Mouse (Mus musculus) small intestine, adult 2 months (tissue): ENCODE measurements around the gene Myh7. TPM values are rescaled to one million over a fixed set of nuclear protein-coding genes. Genes with fewer than 3 reads are reported as not detected.
"Not testable (repeated sequence)": the region's sequence is repeated elsewhere in the genome, so short reads cannot be mapped to it uniquely, and the experiment has no call there.

Experiments used
- H3K27ac ChIP-seq: fragments of 200-500 bp; 2 replicates; pipeline ENCODE4 v1.5.1; 2012; ENCODE audit warnings: low read depth, low read length, control low read depth, inconsistent platforms; ENCODE audit not compliant: insufficient read depth
- H3K27me3 ChIP-seq: fragments of 200-500 bp; 2 replicates; pipeline ENCODE4 v1.6.1; 2012; ENCODE audit warnings: mild to moderate bottlenecking, moderate library complexity, low read length, inconsistent platforms; ENCODE audit not compliant: control insufficient read depth, insufficient read depth
- H3K36me3 ChIP-seq: fragments of 200-500 bp; 2 replicates; pipeline ENCODE4 v1.6.1; 2012; ENCODE audit warnings: mild to moderate bottlenecking, low read length, control low read depth, inconsistent platforms; ENCODE audit not compliant: control insufficient read depth, insufficient read depth
- H3K4me1 ChIP-seq: fragments of 200-500 bp; 2 replicates; pipeline ENCODE4 v1.6.1; 2012; ENCODE audit warnings: low read length, inconsistent platforms, mixed read lengths; ENCODE audit not compliant: control insufficient read depth, insufficient read depth, insufficient read length
- H3K4me3 ChIP-seq: fragments of 200-500 bp; 2 replicates; pipeline ENCODE4 v1.5.1; 2012; ENCODE audit warnings: low read depth, mild to moderate bottlenecking, control low read depth, inconsistent platforms, low read length, moderate library complexity
- CTCF ChIP-seq: fragments of 200-500 bp; IDR thresholded peaks from 2 replicates; pipeline ENCODE4 v1.5.1; 2012; ENCODE audit warnings: low read depth, mild to moderate bottlenecking, control low read depth, inconsistent platforms, low read length, moderate library complexity, mixed read lengths; ENCODE audit not compliant: insufficient replicate concordance, insufficient read length; ENCODE audit errors: extremely low read depth
- POLR2A ChIP-seq: fragments of 200-500 bp; IDR thresholded peaks from 2 replicates; pipeline ENCODE4 v1.6.1; 2012; ENCODE audit warnings: low read depth, mild to moderate bottlenecking, control low read depth, inconsistent platforms, low read length, moderate library complexity
- WGBS: fragments of 180-500 bp; shearing (Covaris S2); methylation state at CpG from one replicate; pipeline ENCODE4 v1.1.7; 2018; 5-methylcytosine and 5-hydroxymethylcytosine counted together
- polyA plus RNA-seq: library from polyadenylated mRNA; depleted of rRNA; stranded (reverse); fragments of >200 nt; gene quantifications from 2 replicates; pipeline ENCODE4 v1.2.3, GENCODE M21; 2012

Myh7 gene
- polyA plus RNA-seq, 1 experiment: 0.10 TPM

DNA sequence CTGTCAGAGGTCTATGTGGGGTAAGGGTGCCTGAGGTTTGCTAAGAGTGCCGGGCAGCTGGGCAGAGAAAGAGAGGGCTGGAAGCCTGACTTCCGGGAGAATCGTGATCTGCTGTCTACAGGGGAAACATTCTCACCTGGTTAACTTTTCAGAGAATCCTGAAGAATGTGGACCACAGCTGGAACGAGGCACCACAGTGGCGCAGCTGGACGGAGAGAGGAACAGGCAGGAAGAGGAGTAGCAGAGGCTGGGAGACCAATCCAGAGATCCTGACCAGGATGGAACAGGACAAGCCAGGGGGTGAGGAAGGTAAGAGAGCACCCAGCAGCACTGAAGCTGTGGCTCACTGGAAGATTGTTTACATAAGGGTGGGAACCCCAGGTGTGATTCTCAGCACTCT, 28.8 kb downstream of the Myh7 start:
- no peaks in the 10 kb centered on the region for H3K27me3 ChIP-seq
- H3K36me3 ChIP-seq: no peaks in the 10 kb centered on the region
- H3K27ac ChIP-seq: no peak overlapping the region
- H3K4me1 ChIP-seq: no peaks in the 10 kb centered on the region
- TF ChIP-seq POLR2A (no peak), CTCF (no peak)
- WGBS: 47% methylated on average over 6 of the region's 6 CpGs
- H3K4me3 ChIP-seq: no peak overlapping the region

DNA sequence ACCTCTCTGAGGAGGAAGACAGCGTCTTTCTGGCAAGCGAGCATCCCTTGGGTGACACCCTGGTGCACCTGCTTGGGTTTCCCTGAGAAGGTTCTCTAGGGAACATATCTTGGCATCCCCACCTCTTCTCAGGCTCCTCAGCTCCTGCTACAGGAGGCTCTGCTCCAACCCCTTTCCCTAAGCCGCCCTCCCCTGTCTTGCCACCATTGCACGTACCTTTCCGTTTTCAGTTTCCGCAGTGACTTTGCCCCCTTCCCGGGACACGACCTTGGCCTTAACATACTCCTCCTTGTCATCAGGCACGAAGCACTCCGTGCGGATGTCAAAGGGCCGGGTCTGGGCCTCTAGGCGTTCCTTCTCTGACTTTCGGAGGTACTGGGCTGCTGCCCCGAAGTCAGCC, 29.4 kb downstream of the Myh7 start:
- Histone ChIP-seq H3K27me3 (no peaks in the 10 kb centered on the region), H3K36me3 (no peaks in the 10 kb centered on the region), H3K27ac (no peak overlapping the region), H3K4me1 (no peaks in the 10 kb centered on the region), H3K4me3 (no peak overlapping the region)
- 67% methylated on average over 15 of the region's 15 CpGs for WGBS
- no peak for TF ChIP-seq CTCF
- no peak for TF ChIP-seq POLR2A

DNA sequence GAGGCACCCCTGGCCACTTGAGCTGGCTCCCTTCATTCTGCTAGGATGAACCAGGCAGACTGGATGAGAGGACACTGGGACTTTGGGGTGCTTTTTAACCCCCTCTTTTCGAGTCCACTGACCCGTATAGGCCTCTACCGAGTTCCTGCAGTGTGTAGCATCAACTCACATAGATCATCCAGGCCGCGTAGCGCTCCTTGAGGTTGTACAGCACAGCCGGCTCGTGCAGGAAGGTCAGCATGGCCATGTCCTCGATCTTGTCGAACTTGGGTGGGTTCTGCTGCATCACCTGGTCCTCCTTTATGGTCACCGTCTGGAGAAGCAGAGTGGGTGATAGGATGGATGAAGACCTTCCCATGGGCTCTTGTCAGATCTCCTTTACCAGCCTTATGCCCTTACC, 30.7 kb downstream of the Myh7 start:
- Histone ChIP-seq H3K36me3 (no peaks in the 10 kb centered on the region), H3K27me3 (no peaks in the 10 kb centered on the region), H3K27ac (no peak overlapping the region), H3K4me1 (no peaks in the 10 kb centered on the region), H3K4me3 (no peak overlapping the region)
- 84% methylated on average over 11 of the region's 11 CpGs for WGBS
- TF ChIP-seq POLR2A (no peak), CTCF (no peak)

DNA sequence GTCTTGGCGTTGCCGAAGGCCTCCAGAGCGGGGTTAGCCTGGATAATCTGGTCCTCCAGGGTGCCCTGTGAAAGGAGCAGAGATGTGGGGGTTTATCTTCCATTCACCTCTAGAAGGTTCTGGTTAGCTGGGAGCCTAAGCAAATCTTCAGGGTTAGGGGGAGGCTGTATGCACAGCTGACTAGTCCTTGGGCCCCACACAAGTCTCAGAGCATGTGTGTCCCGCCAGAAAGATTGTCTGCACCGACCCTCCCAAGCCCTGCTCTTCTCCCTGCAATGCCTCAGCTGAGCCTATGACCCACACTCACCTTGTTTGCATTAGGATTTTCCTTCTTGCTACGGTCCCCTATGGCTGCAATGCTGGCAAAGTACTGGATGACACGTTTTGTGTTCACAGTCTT, 31.7 kb downstream of the Myh7 start:
- H3K27me3 ChIP-seq: no peaks in the 10 kb centered on the region
- TF ChIP-seq POLR2A: no peak
- TF ChIP-seq CTCF: no peak
- no peaks in the 10 kb centered on the region for H3K36me3 ChIP-seq
- H3K27ac ChIP-seq: no peak overlapping the region
- H3K4me1 ChIP-seq: no peaks in the 10 kb centered on the region
- 61% methylated on average over 7 of the region's 7 CpGs for WGBS
- no peak overlapping the region for H3K4me3 ChIP-seq

DNA sequence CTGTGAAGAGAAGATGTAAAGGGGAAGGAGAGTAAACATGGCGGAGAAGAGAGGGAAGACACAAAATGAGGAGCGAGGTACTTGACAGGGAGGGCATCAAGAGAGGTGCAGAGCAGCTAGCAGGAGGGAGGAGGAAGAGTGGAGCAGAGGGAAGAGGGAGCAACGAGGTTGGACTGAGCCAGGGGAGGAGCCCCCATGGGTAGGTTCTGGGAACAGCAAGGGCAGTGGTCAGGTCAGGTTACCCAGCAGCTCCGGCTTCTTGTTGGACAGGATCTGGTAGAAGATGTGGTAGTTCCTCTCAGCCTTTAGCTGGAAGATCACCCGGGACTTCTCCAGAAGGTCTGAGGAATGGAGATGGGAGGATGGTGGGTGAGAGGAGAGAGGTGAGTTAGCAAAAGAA, 32.9 kb downstream of the Myh7 start:
- Histone ChIP-seq H3K27ac (no peak overlapping the region), H3K27me3 (no peaks in the 10 kb centered on the region), H3K36me3 (no peaks in the 10 kb centered on the region), H3K4me3 (no peak overlapping the region), H3K4me1 (no peaks in the 10 kb centered on the region)
- no peak for TF ChIP-seq POLR2A
- 77% methylated on average over 5 of the region's 5 CpGs for WGBS

DNA sequence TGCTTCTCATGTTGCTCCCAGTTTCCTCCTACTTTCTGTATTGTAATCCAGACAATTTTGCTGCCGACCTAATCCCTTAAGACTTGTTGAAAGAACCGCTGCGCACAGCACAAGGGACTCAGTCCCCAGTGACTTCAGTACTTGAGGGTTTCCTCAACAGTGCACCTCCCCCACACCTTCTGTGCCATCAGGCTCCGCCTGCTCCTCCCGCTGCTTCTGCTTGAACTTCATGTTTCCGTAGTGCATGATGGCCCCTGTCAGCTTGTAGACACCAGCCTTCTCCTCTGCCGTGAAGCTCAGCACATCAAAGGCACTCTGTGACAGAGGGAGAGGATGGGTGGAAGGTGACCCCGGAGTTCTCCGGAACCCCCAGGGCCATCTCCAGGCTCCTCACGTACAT, 33.7 kb downstream of the Myh7 start:
- H3K4me1 ChIP-seq: no peaks in the 10 kb centered on the region
- H3K27ac ChIP-seq: no peak overlapping the region
- TF ChIP-seq POLR2A (no peak), CTCF (no peak)
- no peak overlapping the region for H3K4me3 ChIP-seq
- H3K36me3 ChIP-seq: no peaks in the 10 kb centered on the region
- no peaks in the 10 kb centered on the region for H3K27me3 ChIP-seq
- WGBS: 67% methylated on average over 10 of the region's 10 CpGs

DNA sequence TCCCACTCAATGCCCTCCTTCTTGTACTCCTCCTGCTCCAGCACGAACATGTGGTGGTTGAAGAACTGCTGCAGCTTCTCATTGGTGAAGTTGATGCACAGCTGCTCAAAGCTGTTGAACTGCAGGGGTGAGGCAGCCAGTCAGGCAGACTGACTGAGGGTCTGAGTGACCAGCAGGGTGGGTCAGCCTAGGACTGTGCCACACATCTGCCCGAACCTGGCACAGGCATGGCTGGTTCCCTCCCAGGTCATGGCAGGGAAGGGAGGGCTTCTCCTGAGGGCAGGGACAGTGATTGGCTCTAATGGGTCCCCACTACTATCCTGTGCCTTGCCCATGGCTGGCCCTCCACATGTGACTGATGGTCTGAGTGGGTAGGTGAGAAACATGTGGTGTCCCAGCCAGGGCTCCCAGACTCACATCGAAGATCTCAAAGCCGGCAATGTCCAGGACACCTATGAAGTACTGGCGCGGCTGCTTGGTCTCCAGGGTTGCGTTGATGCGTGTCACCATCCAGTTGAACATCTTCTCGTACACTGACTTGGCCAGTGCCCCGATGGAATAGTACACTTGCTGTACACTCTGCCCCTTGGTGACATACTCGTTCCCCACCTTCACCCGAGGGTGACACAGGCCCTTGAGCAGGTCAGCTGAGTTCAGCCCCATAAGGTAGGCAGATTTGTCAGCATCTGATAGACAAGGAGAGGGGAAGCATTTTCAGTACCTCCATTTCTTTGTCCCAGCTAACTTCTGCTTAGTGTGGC, 34.4 kb downstream of the Myh7 start:
- not testable (repeated sequence) for H3K27me3 ChIP-seq
- WGBS: 90% methylated on average over 12 of the region's 12 CpGs

DNA sequence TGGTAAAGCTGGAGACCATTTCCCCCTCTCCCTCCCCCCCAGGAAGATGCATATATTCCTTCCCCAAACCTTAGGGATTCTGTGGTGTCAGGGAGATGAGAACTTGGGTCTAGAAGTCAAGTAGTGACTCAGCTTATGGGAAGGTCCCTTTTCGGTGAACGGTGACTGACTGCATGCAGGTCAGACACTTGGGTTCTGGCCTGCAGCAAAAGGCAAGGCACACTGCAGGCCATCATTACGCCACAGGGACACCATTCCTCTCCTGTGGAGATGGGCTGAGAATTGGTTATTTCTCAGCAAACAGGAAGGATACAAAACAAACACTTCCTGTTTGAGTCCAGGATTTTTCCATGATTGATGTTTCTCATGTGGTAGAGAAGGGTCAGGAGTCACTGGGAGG, 35.2 kb downstream of the Myh7 start:
- no peak for TF ChIP-seq POLR2A
- WGBS: 87% methylated on average over 3 of the region's 3 CpGs
- no peaks in the 10 kb centered on the region for H3K27me3 ChIP-seq
- H3K4me3 ChIP-seq: no peak overlapping the region
- H3K36me3 ChIP-seq: no peaks in the 10 kb centered on the region
- no peaks in the 10 kb centered on the region for H3K4me1 ChIP-seq
- no peak overlapping the region for H3K27ac ChIP-seq

More for the DNA sequence above, 34.4 kb downstream of the Myh7 start:
- H3K4me1 ChIP-seq, H3K36me3 ChIP-seq, H3K4me3 ChIP-seq, H3K27ac ChIP-seq: not testable (repeated sequence)
